Mouse (Mus musculus): ENCODE measurements around the gene Gm28557. TPM values are rescaled to one million over a fixed set of nuclear protein-coding genes. Genes with fewer than 3 reads are reported as not detected.

The Gm28557 gene
- total RNA-seq, 2 experiments from 2014 or later = 2.6 to 3.0 TPM

Other genes starting within 250 kb of the Gm28557 start
- 1 to 10 TPM; 2.8 to 3.0 TPM for gene Gm10767, start 203.7 kb downstream of the Gm28557 start, total RNA-seq (2021)
- gene Zfp712, start 47.4 kb downstream of the Gm28557 start, total RNA-seq (2021) = 1 to 10 TPM; 4.4 to 4.7 TPM
- gene Zfp708, start 10.6 kb downstream of the Gm28557 start, total RNA-seq (2021) = 1 to 10 TPM; 2.6 to 3.4 TPM
- under 1 TPM; 0.31 to 0.37 TPM for gene Rslcan18, start 7.7 kb upstream of the Gm28557 start, total RNA-seq (2021)
- 10 to 100 TPM; 10.1 to 10.8 TPM for gene Zfp759, start 13.1 kb upstream of the Gm28557 start, total RNA-seq (2021)
- gene Rsl1, start 64.6 kb upstream of the Gm28557 start, total RNA-seq (2021) = 1 to 10 TPM; 6.8 to 7.3 TPM
- gene Zfp455, start 85.9 kb upstream of the Gm28557 start, total RNA-seq (2021) = 1 to 10 TPM; 2.8 to 3.2 TPM
- gene Zfp458, start 169.9 kb upstream of the Gm28557 start, total RNA-seq (2021) = 10 to 100 TPM; 19.0 to 24.1 TPM
- gene Zfp457, start 197.9 kb upstream of the Gm28557 start, total RNA-seq (2021) = 1 to 10 TPM; 4.6 to 6.0 TPM
- 1 to 10 TPM; 3.1 to 3.2 TPM for gene Zfp595, start 224.0 kb upstream of the Gm28557 start, total RNA-seq (2021)